Mouse (Mus musculus) embryonic facial prominence, embryonic 14.5 days (tissue): ENCODE measurements at regions not wholly inside any gene's neighbourhood (a gene's known extent, or its start where the extent isn't known, plus 50 kb on each side); places are given as distances from the start of the nearest gene placed in this dataset.

ENCODE experiments used
- ATAC-seq: fragments of 200-750 bp; cut with Nextera tagmentation; 2 replicates; pipeline ENCODE4 v1.8.0; 2017; ENCODE audit warnings: low read depth, moderate number of reproducible peaks, moderate TSS enrichment
- DNase-seq: peaks from one replicate; pipeline ENCODE4 v3.0.0-alpha.2; 2015; ENCODE audit warnings: low spot score
- H3K27ac ChIP-seq: fragments of 300-500 bp; sonication (generic); replicated peaks from 2 replicates; pipeline ENCODE4 v1.5.1; 2014; ENCODE audit warnings: low read depth, mild to moderate bottlenecking, low read length, moderate library complexity
- H3K27me3 ChIP-seq: fragments of 300-500 bp; sonication (generic); replicated peaks from 2 replicates; pipeline ENCODE4 v1.6.1; 2014; ENCODE audit warnings: low read length; ENCODE audit not compliant: control insufficient read depth, insufficient read depth
- H3K36me3 ChIP-seq: fragments of 300-500 bp; sonication (generic); 2 replicates; pipeline ENCODE4 v1.6.1; 2014; ENCODE audit warnings: low read length, mixed read lengths; ENCODE audit not compliant: control insufficient read depth, insufficient read depth
- H3K4me1 ChIP-seq: fragments of 300-500 bp; sonication (generic); 2 replicates; pipeline ENCODE4 v1.6.1; 2014; ENCODE audit warnings: antibody characterized with exemption, low read length; ENCODE audit not compliant: control insufficient read depth, insufficient read depth
- H3K4me2 ChIP-seq: fragments of 300-500 bp; sonication (generic); 2 replicates; pipeline ENCODE4 v1.6.1; 2014; ENCODE audit warnings: low read depth, mild to moderate bottlenecking, low read length, moderate library complexity, mixed read lengths
- H3K4me3 ChIP-seq: fragments of 300-500 bp; sonication (generic); 2 replicates; pipeline ENCODE4 v1.5.1; 2014; ENCODE audit warnings: low read depth, mild to moderate bottlenecking, low read length
- H3K9ac ChIP-seq: fragments of 300-500 bp; sonication (generic); 2 replicates; pipeline ENCODE4 v1.6.1; 2014; ENCODE audit warnings: low read depth, mild to moderate bottlenecking, low read length, moderate library complexity, mixed read lengths
- H3K9me3 ChIP-seq: fragments of 300-500 bp; sonication (generic); 2 replicates; pipeline ENCODE4 v1.6.1; 2016; ENCODE audit warnings: low read length; ENCODE audit not compliant: control insufficient read depth
- WGBS: fragments of 180-500 bp; shearing (Covaris S2); extraction: QIAGEN DNeasy Blood & Tissue Kit; methylation state at CpG from one replicate; pipeline ENCODE4 v1.1.7; 2014; 5-methylcytosine and 5-hydroxymethylcytosine counted together

- H3K4me2 ChIP-seq, result no peak overlapping the region
- H3K9me3 ChIP-seq, result no peaks in the 10 kb centered on the region
- no peak overlapping the region for H3K9ac ChIP-seq
- 83% methylated on average over 1 of the region's 1 CpGs for WGBS
- no peaks in the 10 kb centered on the region for H3K36me3 ChIP-seq
- H3K27me3 ChIP-seq, result no peaks in the 10 kb centered on the region
- H3K27ac ChIP-seq, result no peak overlapping the region
- no peaks in the 10 kb centered on the region for H3K4me1 ChIP-seq
- DNase-seq (no peak), ATAC-seq (no peak)
- H3K4me3 ChIP-seq, result no peak overlapping the region
Measured at GRCm38 (mm10) chr1:108339827-108340226, 750.0 kb downstream of the Serpinb8 start.

DNA sequence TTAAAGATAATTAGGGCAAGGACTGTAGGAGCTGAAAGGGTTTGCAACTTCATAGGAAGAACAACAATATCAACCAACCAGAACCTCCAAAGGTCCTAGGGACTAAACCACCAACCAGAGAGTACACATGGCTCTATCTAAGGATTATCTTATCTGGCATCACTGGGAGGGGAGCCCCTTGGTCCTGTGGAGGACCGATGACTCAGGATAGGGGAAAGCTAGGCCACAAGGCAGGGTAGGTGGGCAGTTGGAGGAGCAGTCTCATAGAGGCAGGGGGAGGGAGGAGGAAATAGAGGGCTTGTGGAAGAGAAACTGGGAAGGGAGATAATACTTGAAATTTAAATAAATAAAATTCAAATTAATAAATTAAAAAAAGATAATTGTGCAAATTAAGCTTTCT is 751.5 kb downstream of the Serpinb8 start:
- no peaks in the 10 kb centered on the region for H3K9me3 ChIP-seq
- H3K27me3 ChIP-seq, result no peaks in the 10 kb centered on the region
- no peaks in the 10 kb centered on the region for H3K4me1 ChIP-seq
- no peak overlapping the region for H3K4me2 ChIP-seq
- no peak for ATAC-seq
- WGBS, result 92% methylated on average over 1 of the region's 1 CpGs
- no peak overlapping the region for H3K4me3 ChIP-seq
- H3K9ac ChIP-seq, result no peak overlapping the region
- no peaks in the 10 kb centered on the region for H3K36me3 ChIP-seq
- no peak overlapping the region for H3K27ac ChIP-seq
- DNase-seq, result no peak

DNA sequence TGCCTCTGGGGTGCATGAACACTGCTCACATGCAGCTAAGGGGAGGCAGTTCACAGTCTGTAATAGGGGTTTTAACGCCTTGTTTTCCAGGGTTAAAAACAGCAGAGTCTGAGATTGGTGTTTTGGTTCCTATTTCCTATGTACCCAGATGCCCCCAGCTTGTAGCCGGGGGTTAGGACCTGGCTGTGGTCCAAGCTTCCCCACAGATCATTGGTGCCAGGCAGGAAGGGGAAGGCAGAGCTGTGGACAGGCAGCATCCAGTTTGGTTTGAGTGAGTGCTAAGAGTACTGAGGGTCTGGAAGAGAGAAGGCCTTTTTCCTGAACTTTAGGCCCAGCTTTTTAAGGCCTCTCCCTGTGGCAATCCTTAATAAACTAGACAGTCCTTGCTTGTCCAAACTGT is 774.0 kb downstream of the Serpinb8 start:
- H3K36me3 ChIP-seq, result no peaks in the 10 kb centered on the region
- H3K27ac ChIP-seq, result no peak overlapping the region
- DNase-seq (no peak), ATAC-seq (no peak)
- WGBS, result 48% methylated on average over 2 of the region's 2 CpGs
- H3K9me3 ChIP-seq, result no peaks in the 10 kb centered on the region
- H3K4me2 ChIP-seq, result no peak overlapping the region
- H3K27me3 ChIP-seq, result no peaks in the 10 kb centered on the region
- H3K4me1 ChIP-seq, result no peaks in the 10 kb centered on the region
- no peak overlapping the region for H3K4me3 ChIP-seq
- no peak overlapping the region for H3K9ac ChIP-seq

- Histone ChIP-seq H3K36me3 (no peaks in the 10 kb centered on the region), H3K9me3 (no peaks in the 10 kb centered on the region), H3K27ac (no peak overlapping the region), H3K4me2 (no peak overlapping the region), H3K4me1 (no peaks in the 10 kb centered on the region), H3K4me3 (no peak overlapping the region), H3K9ac (no peak overlapping the region), H3K27me3 (no peaks in the 10 kb centered on the region)
- 49% methylated on average over 3 of the region's 3 CpGs for WGBS
- no peak for DNase-seq
- no peak for ATAC-seq
Measured at GRCm38 (mm10) chr1:108369904-108370600, 780.2 kb downstream of the Serpinb8 start.

- Histone ChIP-seq H3K4me3 (no peak overlapping the region), H3K27ac (no peak overlapping the region), H3K9me3 (no peaks in the 10 kb centered on the region), H3K36me3 (no peaks in the 10 kb centered on the region), H3K4me1 (no peaks in the 10 kb centered on the region), H3K27me3 (no peaks in the 10 kb centered on the region), H3K4me2 (no peak overlapping the region), H3K9ac (no peak overlapping the region)
- no peak for DNase-seq
- no peak for ATAC-seq
Measured at GRCm38 (mm10) chr1:108389930-108390329, 800.1 kb downstream of the Serpinb8 start.

GRCm38 (mm10) chr1:108390497-108390896 is 800.7 kb downstream of the Serpinb8 start:
- H3K4me2 ChIP-seq, result no peak overlapping the region
- H3K4me3 ChIP-seq, result no peak overlapping the region
- ATAC-seq (no peak), DNase-seq (no peak)
- no peaks in the 10 kb centered on the region for H3K9me3 ChIP-seq
- WGBS, result 89% methylated on average over 3 of the region's 3 CpGs
- no peak overlapping the region for H3K27ac ChIP-seq
- no peaks in the 10 kb centered on the region for H3K36me3 ChIP-seq
- no peaks in the 10 kb centered on the region for H3K27me3 ChIP-seq
- H3K9ac ChIP-seq, result no peak overlapping the region
- no peaks in the 10 kb centered on the region for H3K4me1 ChIP-seq

- H3K4me3 ChIP-seq, result no peak overlapping the region
- no peak overlapping the region for H3K9ac ChIP-seq
- H3K9me3 ChIP-seq, result no peaks in the 10 kb centered on the region
- H3K4me2 ChIP-seq, result no peak overlapping the region
- H3K27me3 ChIP-seq, result no peaks in the 10 kb centered on the region
- H3K27ac ChIP-seq, result no peak overlapping the region
- H3K36me3 ChIP-seq, result no peaks in the 10 kb centered on the region
- H3K4me1 ChIP-seq, result no peaks in the 10 kb centered on the region
- no peak for DNase-seq
- ATAC-seq, result no peak
Measured at GRCm38 (mm10) chr1:108439845-108440244, 850.0 kb downstream of the Serpinb8 start.

DNA sequence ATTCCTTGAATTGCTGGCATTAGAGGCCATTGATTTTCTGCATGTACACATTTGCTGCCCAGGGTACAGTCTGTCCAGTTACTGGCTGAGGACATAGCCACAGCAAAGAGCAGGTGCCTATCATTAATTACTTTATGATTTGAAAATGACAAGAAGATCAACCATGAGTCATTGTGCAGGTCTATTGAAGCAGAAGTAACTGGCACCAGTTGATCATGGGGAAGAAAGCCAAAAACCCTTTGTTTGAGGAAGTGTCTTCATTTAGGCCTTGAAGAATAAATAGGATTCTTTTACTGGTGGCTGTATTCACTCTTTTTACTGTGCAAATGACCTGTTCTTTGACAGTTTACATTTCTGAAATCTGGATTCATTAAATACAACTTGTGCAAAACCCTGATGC is 863.0 kb downstream of the Serpinb8 start:
- no peaks in the 10 kb centered on the region for H3K4me1 ChIP-seq
- no peak overlapping the region for H3K27ac ChIP-seq
- no peak overlapping the region for H3K4me3 ChIP-seq
- no peak overlapping the region for H3K9ac ChIP-seq
- no peaks in the 10 kb centered on the region for H3K9me3 ChIP-seq
- DNase-seq (no peak), ATAC-seq (no peak)
- no peak overlapping the region for H3K4me2 ChIP-seq
- no peaks in the 10 kb centered on the region for H3K36me3 ChIP-seq
- no peaks in the 10 kb centered on the region for H3K27me3 ChIP-seq

- no peak overlapping the region for H3K27ac ChIP-seq
- H3K36me3 ChIP-seq, result no peaks in the 10 kb centered on the region
- H3K27me3 ChIP-seq, result no peaks in the 10 kb centered on the region
- H3K9me3 ChIP-seq, result no peaks in the 10 kb centered on the region
- ATAC-seq, result no peak
- H3K4me1 ChIP-seq, result no peaks in the 10 kb centered on the region
- WGBS, result 87% methylated on average over 2 of the region's 2 CpGs
- no peak overlapping the region for H3K4me3 ChIP-seq
- no peak overlapping the region for H3K4me2 ChIP-seq
- no peak overlapping the region for H3K9ac ChIP-seq
- no peak for DNase-seq
Measured at GRCm38 (mm10) chr1:108472031-108472430, 882.2 kb downstream of the Serpinb8 start.
